31 mouse cellular contexts compared by ENCODE assay signal in genomic region chr1:170610695-170611094, GRCm38 (mm10). TPM values are rescaled to one million over a fixed set of nuclear protein-coding genes. Genes with fewer than 3 reads are reported as not detected.
DNase-seq lines count a peak whose midpoint lies in the region; ATAC-seq and TF ChIP-seq lines count a peak whose summit lies in the region.
"Had no signal": no experiment of that assay in that cellular context is flagged by ENCODE, and none has a peak within 500 bp of the region (broad histone marks: within the 10 kb centered on the region; RNA-seq: fewer than 3 reads in every experiment).

No protein-coding gene starts in this region.

- WGBS in heart, embryonic 11.5 days (ENCODE audit: insufficient replicate concordance) = 84% methylated on average over 3 of the region's 3 CpGs
- 36% methylated on average over 3 of the region's 3 CpGs for WGBS in liver, embryonic 13.5 days (ENCODE audit: insufficient replicate concordance)
- WGBS in lung, adult 2 months = 86% methylated on average over 3 of the region's 3 CpGs

- intact Hi-C loops in heart, postnatal 25 days (cut with DNase I) = loop anchor here (5.0 kb wide), 1 partner anchor 58 kb away; no protein-coding TSS in a partner anchor

- no peaks in the 10 kb centered on the region for H3K9me3 ChIP-seq in heart, embryonic 11.5 days (replicated peaks; ENCODE audit: control insufficient read depth, low read length)
- H3K9me3 ChIP-seq in liver, embryonic 13.5 days (replicated peaks) = no peaks in the 10 kb centered on the region
- H3K9me3 ChIP-seq: embryonic facial prominence, embryonic 12.5 days; forebrain, embryonic 13.5 days; heart, embryonic 13.5 days; hindbrain, embryonic 10.5 days; hindbrain, embryonic 15.5 days; kidney, embryonic 15.5 days; limb, embryonic 10.5 days; limb, embryonic 15.5 days; neural tube, embryonic 15.5 days; stomach, embryonic 15.5 days had no signal

- peaks cover 8% of the 10 kb centered on the region for H3K4me1 ChIP-seq in heart, embryonic 11.5 days (ENCODE audit: control insufficient read depth, insufficient read depth, low read length)
- H3K4me1 ChIP-seq in liver, embryonic 13.5 days (replicated peaks) = peaks cover 46% of the 10 kb centered on the region
- H3K4me1 ChIP-seq in lung, adult 2 months (ENCODE audit: control insufficient read depth, insufficient read depth, low read length) = no peaks in the 10 kb centered on the region
- H3K4me1 ChIP-seq: hindbrain, embryonic 10.5 days; hindbrain, embryonic 15.5 days; kidney, embryonic 15.5 days; limb, embryonic 15.5 days; neural tube, embryonic 15.5 days had no signal

- DNase-seq in heart, postnatal 25 days (ENCODE audit: low spot score) = no peak
- DNase-seq in liver, embryonic 13.5 days = no peak
- no peak for DNase-seq in ovary, postnatal 10 days (ENCODE audit: low spot score)
- no peak for DNase-seq in thymus, postnatal 14 days
- DNase-seq in lung, adult 2 months = no peak
- DNase-seq: adrenal gland, postnatal 36 days; cerebellum, adult 2 months; cerebellum, postnatal 25 days; gastrocnemius, postnatal 14 days; heart, adult 11 months; heart, postnatal 10 days; kidney, adult 18-20 months; kidney, postnatal 25 days; lung, postnatal 36 days; midbrain, embryonic 14.5 days; right cerebral cortex, postnatal 25 days had no signal

- 0 out of 2 replicates have a peak overlapping the region, but pooled peaks have one; percentile 59 for H3K27ac ChIP-seq in heart, embryonic 11.5 days (ENCODE audit: low read depth, low read length)
- H3K27ac ChIP-seq in liver, embryonic 13.5 days = peak overlapping the region; percentile 96
- H3K27ac ChIP-seq: embryonic facial prominence, embryonic 12.5 days; forebrain, embryonic 13.5 days; hindbrain, embryonic 15.5 days; kidney, embryonic 15.5 days; limb, embryonic 10.5 days; limb, embryonic 15.5 days; neural tube, embryonic 15.5 days; stomach, embryonic 15.5 days had no signal

- H3K36me3 ChIP-seq in heart, embryonic 11.5 days (ENCODE audit: control insufficient read depth, insufficient read depth, low read length) = no peaks in the 10 kb centered on the region
- H3K36me3 ChIP-seq in liver, embryonic 13.5 days = no peaks in the 10 kb centered on the region
- H3K36me3 ChIP-seq: embryonic facial prominence, embryonic 12.5 days; heart, embryonic 13.5 days; hindbrain, embryonic 10.5 days; hindbrain, embryonic 15.5 days; kidney, embryonic 15.5 days; limb, embryonic 10.5 days; limb, embryonic 15.5 days; neural tube, embryonic 15.5 days; stomach, embryonic 15.5 days had no signal

- H3K27me3 ChIP-seq in heart, embryonic 11.5 days (ENCODE audit: control insufficient read depth, insufficient read depth, low read length) = no peaks in the 10 kb centered on the region
- H3K27me3 ChIP-seq in liver, embryonic 13.5 days = no peaks in the 10 kb centered on the region
- H3K27me3 ChIP-seq: embryonic facial prominence, embryonic 12.5 days; forebrain, embryonic 13.5 days; heart, embryonic 13.5 days; hindbrain, embryonic 15.5 days; kidney, embryonic 15.5 days; limb, embryonic 15.5 days; neural tube, embryonic 15.5 days; stomach, embryonic 15.5 days had no signal

- no peak for TF ChIP-seq CTCF in lung, adult 2 months (IDR thresholded peaks at IDR 0.05; ENCODE audit: insufficient read depth, low read length)

- ATAC-seq in heart, embryonic 11.5 days (replicated peaks; ENCODE audit: insufficient number of reproducible peaks, low FRiP score, low TSS enrichment) = no peak; the same call in 1 of the 2 replicates
- ATAC-seq in erythroid progenitor cell, adult 5-6 weeks (replicated peaks; ENCODE audit: low FRiP score, poor library complexity, severe bottlenecking) = peak; percentile 47
- peak; percentile 62 for ATAC-seq in liver, embryonic 13.5 days (ENCODE audit: low read depth)
- peak; percentile 27 for ATAC-seq in megakaryocyte-erythroid progenitor cell, adult 5-6 weeks (replicated peaks; ENCODE audit: low FRiP score, low TSS enrichment, poor library complexity, severe bottlenecking)
- ATAC-seq: forebrain, embryonic 13.5 days; inflammation-experienced regulatory T-cells, adult 6 months had no signal

- H3K4me3 ChIP-seq in heart, embryonic 11.5 days (ENCODE audit: low read depth, low read length) = no peak overlapping the region
- no peak overlapping the region for H3K4me3 ChIP-seq in liver, embryonic 13.5 days (replicated peaks)
- no peak overlapping the region for H3K4me3 ChIP-seq in lung, adult 2 months (replicated peaks; ENCODE audit: extremely low read depth, low read depth, low read length)
- H3K4me3 ChIP-seq: embryonic facial prominence, embryonic 12.5 days; forebrain, embryonic 13.5 days; heart, embryonic 13.5 days; hindbrain, embryonic 10.5 days; hindbrain, embryonic 15.5 days; kidney, embryonic 15.5 days; limb, embryonic 10.5 days; limb, embryonic 15.5 days; neural tube, embryonic 15.5 days; stomach, embryonic 15.5 days had no signal

- H3K4me2 ChIP-seq in heart, embryonic 11.5 days = no peak overlapping the region
- peak overlapping the region; percentile 46 for H3K4me2 ChIP-seq in liver, embryonic 13.5 days
- H3K4me2 ChIP-seq: embryonic facial prominence, embryonic 12.5 days; forebrain, embryonic 13.5 days; heart, embryonic 13.5 days; hindbrain, embryonic 15.5 days; kidney, embryonic 15.5 days; limb, embryonic 15.5 days; neural tube, embryonic 15.5 days; stomach, embryonic 15.5 days had no signal

- no peak overlapping the region for H3K9ac ChIP-seq in heart, embryonic 11.5 days (ENCODE audit: low read depth, low read length)
- H3K9ac ChIP-seq in liver, embryonic 13.5 days = peak overlapping the region; percentile 39
- H3K9ac ChIP-seq: embryonic facial prominence, embryonic 12.5 days; forebrain, embryonic 13.5 days; heart, embryonic 13.5 days; hindbrain, embryonic 15.5 days; kidney, embryonic 15.5 days; limb, embryonic 15.5 days; neural tube, embryonic 15.5 days; stomach, embryonic 15.5 days had no signal

- no peak for TF ChIP-seq POLR2A in lung, adult 2 months (IDR thresholded peaks at IDR 0.05; ENCODE audit: borderline replicate concordance, extremely low read depth, low read depth, low read length)

RNA-seq across cellular contexts. Expression of gene Nos1ap, which starts 21.0 kb away (rescaled TPM):
- 15.5 and 20.9 TPM in 2 replicates for polyA plus RNA-seq in heart, embryonic 11.5 days (2014; fragmentation: Nextera tagmentation; extraction: Ambion mirVana)
- total RNA-seq in heart, postnatal 25 days (2021) = 10 to 100 TPM; 23.4 to 24.3 TPM
- 38.1 and 70.6 TPM in 2 replicates for total RNA-seq in erythroid progenitor cell, adult 5-6 weeks (2015; ENCODE audit: low replicate concordance)
- 58.3 and 76.5 TPM in 2 replicates for total RNA-seq in erythroid progenitor cell, adult 5-6 weeks (2017; ENCODE audit: low replicate concordance)
- 3.1 and 3.7 TPM in 2 replicates for polyA plus RNA-seq in liver, embryonic 13.5 days (2015; fragmentation: Nextera tagmentation; extraction: Ambion mirVana)
- total RNA-seq in megakaryocyte-erythroid progenitor cell, adult 5-6 weeks (2014; fragmentation: Nextera tagmentation) = 1.5 TPM in 2 replicates
- 2.5 TPM in 1 of 2 replicates, not detected in the other for total RNA-seq in megakaryocyte-erythroid progenitor cell, adult 5-6 weeks (2017)
- polyA plus RNA-seq in lung, adult 2 months (2012; rRNA removed) = 17.7 and 28.9 TPM in 2 replicates
- polyA plus RNA-seq: inflammation-experienced regulatory T-cells, adult 6 months had no signal

RNA-seq across cellular contexts. Expression of gene Olfml2b, which starts 33.6 kb away (rescaled TPM):
- polyA plus RNA-seq in heart, embryonic 11.5 days (2014; fragmentation: Nextera tagmentation; extraction: Ambion mirVana) = 42.4 and 51.2 TPM in 2 replicates
- 10 to 100 TPM in 1 of 2 experiments, 1 to 10 TPM in 1; 9.8 to 13.1 TPM for total RNA-seq in heart, postnatal 25 days (2021)
- total RNA-seq in erythroid progenitor cell, adult 5-6 weeks (2015; ENCODE audit: low replicate concordance) = 0.42 and 4.0 TPM in 2 replicates
- total RNA-seq in erythroid progenitor cell, adult 5-6 weeks (2017; ENCODE audit: low replicate concordance) = 0.83 and 3.0 TPM in 2 replicates
- 1.3 and 1.8 TPM in 2 replicates for polyA plus RNA-seq in liver, embryonic 13.5 days (2015; fragmentation: Nextera tagmentation; extraction: Ambion mirVana)
- not detected in 2 replicates for total RNA-seq in megakaryocyte-erythroid progenitor cell, adult 5-6 weeks (2014; fragmentation: Nextera tagmentation)
- 0.33 TPM in 1 of 2 replicates, not detected in the other for total RNA-seq in megakaryocyte-erythroid progenitor cell, adult 5-6 weeks (2017)
- polyA plus RNA-seq in lung, adult 2 months (2012; rRNA removed) = 16.1 and 16.7 TPM in 2 replicates
- total RNA-seq: monocyte, adult 5-6 weeks had no signal
- polyA plus RNA-seq: inflammation-experienced regulatory T-cells, adult 6 months had no signal

Comparison
In these comparisons a context has a peak if more than half of its experiments do, and no peak if none do; other contexts are left out.
1. RNA of gene Nos1ap, which starts 21.0 kb away (total RNA-seq): 38.1 to 76.5 TPM in erythroid progenitor cell, adult 5-6 weeks and 23.4 to 24.3 TPM in heart, postnatal 25 days; 1.5 to 2.5 TPM in megakaryocyte-erythroid progenitor cell, adult 5-6 weeks; every median in the first group is over 4 times any median in the second.